Mouse (Mus musculus): ENCODE results near the gene Frmd4b. TPM values are rescaled to one million over a fixed set of nuclear protein-coding genes. Genes with fewer than 3 reads are reported as not detected.

The Frmd4b gene
- total and polyA plus RNA-seq, 3 experiments = 0.13 to 0.70 (median 0.13) TPM

DNA sequence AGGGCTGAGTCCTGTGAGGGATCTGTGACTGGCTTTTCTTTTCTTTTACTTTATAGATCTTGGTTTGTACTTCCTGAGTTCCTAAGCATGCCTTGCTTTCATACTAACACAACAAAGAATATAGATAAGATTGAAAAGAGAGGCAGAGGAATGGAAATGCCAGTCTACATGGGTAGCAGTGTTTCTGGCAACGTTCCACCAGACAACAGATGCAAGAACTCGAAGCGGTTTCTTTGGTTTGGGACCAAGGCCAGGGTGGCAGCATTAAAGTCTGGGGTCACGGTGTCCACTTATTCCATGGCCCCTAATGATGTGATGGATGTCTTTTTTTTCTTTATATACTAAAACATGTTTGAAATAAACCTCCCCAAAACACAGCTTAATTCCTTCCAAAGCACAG lies 63.9 kb downstream of the Frmd4b start:
- H3K36me3 ChIP-seq (replicated peaks in 1 of 2; ENCODE audit: control insufficient read depth in 1 of 2, insufficient read depth in 1 of 2, low read length in 1 of 2) = no peaks in the 10 kb centered on the region
- TF ChIP-seq CHD2 (IDR thresholded peaks at IDR 0.05; ENCODE audit: low read length) (no peak), ETS1 (conservative IDR thresholded peaks at IDR 0.05; ENCODE audit: low read depth, low read length) (no peak), MAX (IDR thresholded peaks at IDR 0.05; ENCODE audit: low read length) (no peak), ZC3H11A (IDR thresholded peaks at IDR 0.05; ENCODE audit: low read depth, low read length) (no peak), UBTF (IDR thresholded peaks at IDR 0.05; ENCODE audit: low read depth, low read length) (no peak), IRF4 (IDR thresholded peaks at IDR 0.05; ENCODE audit: low read depth, low read length) (no peak), RCOR1 (conservative IDR thresholded peaks at IDR 0.05; ENCODE audit: low read depth, low read length) (no peak), POLR2AphosphoS2 (IDR thresholded peaks at IDR 0.05; ENCODE audit: low read depth, low read length) (no peak), MXI1 (IDR thresholded peaks at IDR 0.05; ENCODE audit: low read depth, low read length) (no peak)

GRCm38 (mm10) chr6:97552573-97552972 lies 64.8 kb downstream of the Frmd4b start:
- no peak for DNase-seq (ENCODE audit: extremely low read depth)
- no peak for TF ChIP-seq GABPA (IDR thresholded peaks at IDR 0.05; ENCODE audit: insufficient replicate concordance, low read depth, low read length)
- TF ChIP-seq MAX (IDR thresholded peaks at IDR 0.05; ENCODE audit: low read length) = no peak
- no peak for TF ChIP-seq UBTF (IDR thresholded peaks at IDR 0.05; ENCODE audit: low read depth, low read length)
- TF ChIP-seq NELFE (IDR thresholded peaks at IDR 0.05; ENCODE audit: low read depth, low read length) = no peak
- no peak for TF ChIP-seq JUND (conservative IDR thresholded peaks at IDR 0.05; ENCODE audit: low read depth, low read length)
- TF ChIP-seq ZNF384 (IDR thresholded peaks at IDR 0.05; ENCODE audit: low read depth, low read length) = no peak
- no peak for TF ChIP-seq MXI1 (IDR thresholded peaks at IDR 0.05; ENCODE audit: low read depth, low read length)
- in situ Hi-C loops (cut with MboI; ENCODE audit: low pct_ligation_motif_present, low pct_unique_long_range_greater_than_20kb, low sequenced_read_pairs) (no loop called here), dilution Hi-C loops (cut with MboI; ENCODE audit: extremely low pct_ligation_motif_present, extremely low pct_unique_long_range_greater_than_20kb, low sequenced_read_pairs) (no loop called here)
- no peaks in the 10 kb centered on the region for H3K27me3 ChIP-seq (replicated peaks)
- H3K4me1 ChIP-seq (ENCODE audit: control insufficient read depth in 1 of 2, insufficient read depth in 2 of 2) = no peaks in the 10 kb centered on the region
- no peaks in the 10 kb centered on the region for H3K9me3 ChIP-seq (replicated peaks; ENCODE audit: low read length)
- H3K79me2 ChIP-seq (replicated peaks; ENCODE audit: control insufficient read depth, extremely low read depth, insufficient read depth, poor library complexity, severe bottlenecking) = no peaks in the 10 kb centered on the region
- no peak overlapping the region for H3K4me3 ChIP-seq (replicated peaks in 1 of 3; ENCODE audit: low read depth in 2 of 3, low read length in 2 of 3, poor library complexity in 1 of 3)
- no peak overlapping the region for H3K9ac ChIP-seq (ENCODE audit: insufficient read depth, low read depth)
- no peak overlapping the region for H3K4me2 ChIP-seq (ENCODE audit: insufficient read depth, low read depth, poor library complexity, severe bottlenecking)
- H3K27ac ChIP-seq (ENCODE audit: insufficient read depth, low read depth) = no peak overlapping the region
- H3K36me3 ChIP-seq (replicated peaks in 1 of 2; ENCODE audit: control insufficient read depth in 1 of 2, insufficient read depth in 1 of 2, low read length in 1 of 2) = no peaks in the 10 kb centered on the region

More for the DNA sequence above, 63.9 kb downstream of the Frmd4b start:
- Histone ChIP-seq H3K27me3 (replicated peaks) (no peaks in the 10 kb centered on the region), H3K4me1 (ENCODE audit: control insufficient read depth in 1 of 2, insufficient read depth in 2 of 2) (no peaks in the 10 kb centered on the region), H3K79me2 (replicated peaks; ENCODE audit: control insufficient read depth, extremely low read depth, insufficient read depth, poor library complexity, severe bottlenecking) (no peaks in the 10 kb centered on the region), H3K9me3 (replicated peaks; ENCODE audit: low read length) (no peaks in the 10 kb centered on the region), H3K4me2 (ENCODE audit: insufficient read depth, low read depth, poor library complexity, severe bottlenecking) (no peak overlapping the region), H3K27ac (ENCODE audit: insufficient read depth, low read depth) (no peak overlapping the region), H3K4me3 (replicated peaks in 1 of 3; ENCODE audit: low read depth in 2 of 3, low read length in 2 of 3, poor library complexity in 1 of 3) (no peak overlapping the region), H3K9ac (ENCODE audit: insufficient read depth, low read depth) (no peak overlapping the region)
- dilution Hi-C loops (cut with MboI; ENCODE audit: extremely low pct_ligation_motif_present, extremely low pct_unique_long_range_greater_than_20kb, low sequenced_read_pairs) = no loop called here
- in situ Hi-C loops (cut with MboI; ENCODE audit: low pct_ligation_motif_present, low pct_unique_long_range_greater_than_20kb, low sequenced_read_pairs) = no loop called here
- DNase-seq (ENCODE audit: extremely low read depth) = no peak

DNA sequence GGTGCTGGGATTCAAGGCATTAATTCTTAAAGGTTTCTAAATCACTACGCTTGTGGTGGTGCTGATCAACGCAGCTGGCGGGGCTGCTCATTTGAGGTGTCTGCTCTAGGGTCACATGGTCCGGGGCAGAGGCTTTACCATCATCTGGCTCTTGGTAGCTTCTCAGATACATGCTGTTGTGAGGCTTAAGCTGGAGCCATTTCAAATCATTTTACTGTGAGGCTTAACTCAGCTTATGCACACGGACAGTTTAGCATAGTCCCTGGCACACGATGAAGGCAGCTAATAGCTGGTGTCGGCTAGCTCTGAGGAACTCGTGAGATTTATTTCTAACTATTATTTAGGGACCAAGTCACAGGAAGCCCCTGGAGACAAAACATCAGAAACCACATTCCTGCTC lies 65.5 kb downstream of the Frmd4b start:
- Histone ChIP-seq H3K9ac (ENCODE audit: insufficient read depth, low read depth) (no peak overlapping the region), H3K36me3 (replicated peaks in 1 of 2; ENCODE audit: control insufficient read depth in 1 of 2, insufficient read depth in 1 of 2, low read length in 1 of 2) (no peaks in the 10 kb centered on the region), H3K27me3 (replicated peaks) (no peaks in the 10 kb centered on the region), H3K4me2 (ENCODE audit: insufficient read depth, low read depth, poor library complexity, severe bottlenecking) (no peak overlapping the region), H3K27ac (ENCODE audit: insufficient read depth, low read depth) (no peak overlapping the region), H3K79me2 (replicated peaks; ENCODE audit: control insufficient read depth, extremely low read depth, insufficient read depth, poor library complexity, severe bottlenecking) (no peaks in the 10 kb centered on the region), H3K9me3 (replicated peaks; ENCODE audit: low read length) (peaks cover 6% of the 10 kb centered on the region), H3K4me3 (replicated peaks in 1 of 3; ENCODE audit: low read depth in 2 of 3, low read length in 2 of 3, poor library complexity in 1 of 3) (no peak overlapping the region), H3K4me1 (ENCODE audit: control insufficient read depth in 1 of 2, insufficient read depth in 2 of 2) (no peaks in the 10 kb centered on the region)
- DNase-seq (ENCODE audit: extremely low read depth) = no peak
- in situ Hi-C loops (cut with MboI; ENCODE audit: low pct_ligation_motif_present, low pct_unique_long_range_greater_than_20kb, low sequenced_read_pairs) (no loop called here), dilution Hi-C loops (cut with MboI; ENCODE audit: extremely low pct_ligation_motif_present, extremely low pct_unique_long_range_greater_than_20kb, low sequenced_read_pairs) (no loop called here)
- TF ChIP-seq HCFC1 (IDR thresholded peaks at IDR 0.05; ENCODE audit: low read depth, low read length) (no peak), NRF1 (IDR thresholded peaks at IDR 0.05; ENCODE audit: low read depth, low read length) (no peak)

Data from CH12.LX (cell line).